Mouse (Mus musculus) forebrain, embryonic 16.5 days (tissue): ENCODE measurements around the gene Olfr1030. TPM values are rescaled to one million over a fixed set of nuclear protein-coding genes. Genes with fewer than 3 reads are reported as not detected.
"Not testable (repeated sequence)": the region's sequence is repeated elsewhere in the genome, so short reads cannot be mapped to it uniquely, and the experiment has no call there.

Source experiments
- ATAC-seq: fragments of 200-750 bp; cut with Nextera tagmentation; 2 replicates; pipeline ENCODE4 v1.8.0; 2017; ENCODE audit warnings: mild to moderate bottlenecking, moderate library complexity
- H3K27ac ChIP-seq: fragments of 300-500 bp; sonication (generic); 2 replicates; pipeline ENCODE4 v1.5.1; 2014; ENCODE audit warnings: low read length, control low read depth
- H3K27me3 ChIP-seq: fragments of 300-500 bp; sonication (generic); replicated peaks from 2 replicates; pipeline ENCODE4 v1.6.1; 2014; ENCODE audit warnings: low read length; ENCODE audit not compliant: control insufficient read depth, insufficient read depth
- H3K36me3 ChIP-seq: fragments of 300-500 bp; sonication (generic); 2 replicates; pipeline ENCODE4 v1.6.1; 2014; ENCODE audit not compliant: control insufficient read depth, insufficient read depth
- H3K4me1 ChIP-seq: fragments of 300-500 bp; sonication (generic); replicated peaks from 2 replicates; pipeline ENCODE4 v1.6.1; 2014; ENCODE audit warnings: low read length; ENCODE audit not compliant: control insufficient read depth, insufficient read depth
- H3K4me2 ChIP-seq: fragments of 300-500 bp; sonication (generic); 2 replicates; pipeline ENCODE4 v1.6.1; 2014; ENCODE audit warnings: mild to moderate bottlenecking, low read length, control low read depth
- H3K4me3 ChIP-seq: fragments of 300-500 bp; sonication (generic); replicated peaks from 2 replicates; pipeline ENCODE4 v1.5.1; 2014; ENCODE audit warnings: mild to moderate bottlenecking, low read length, control low read depth
- H3K9ac ChIP-seq: fragments of 300-500 bp; sonication (generic); replicated peaks from 2 replicates; pipeline ENCODE4 v1.6.1; 2014; ENCODE audit warnings: low read depth, low read length, control low read depth
- H3K9me3 ChIP-seq: fragments of 300-500 bp; sonication (generic); 2 replicates; pipeline ENCODE4 v1.6.1; 2016; ENCODE audit warnings: low read length; ENCODE audit not compliant: control insufficient read depth
- WGBS: fragments of 180-500 bp; shearing (Covaris S2); extraction: QIAGEN DNeasy Blood & Tissue Kit; methylation state at CpG from one replicate; pipeline ENCODE4 v1.1.7; 2014; 5-methylcytosine and 5-hydroxymethylcytosine counted together
- polyA plus RNA-seq: library from polyadenylated mRNA; unstranded; fragments of >200 nt; fragmentation: Nextera tagmentation; extraction: Ambion mirVana; gene quantifications from 2 replicates; pipeline ENCODE4 v1.2.1, GENCODE M21; 2015

Olfr1030 gene
- not detected in 2 replicates for polyA plus RNA-seq

GRCm38 (mm10) chr2:85978976-85979375, at the start of gene Olfr1030:
Gene Olfr1030 (plus strand): TSS chr2:85979276.
- H3K36me3 ChIP-seq: no peaks in the 10 kb centered on the region
- H3K9ac ChIP-seq: no peak within 1 kb of the TSS
- WGBS: 77% methylated on average over 1 of the region's 1 CpGs
- no peak within 1 kb of the TSS for H3K4me2 ChIP-seq
- H3K4me3 ChIP-seq: no peak within 1 kb of the TSS
- H3K27me3 ChIP-seq: no peaks in the 10 kb centered on the region
- no peaks in the 10 kb centered on the region for H3K4me1 ChIP-seq
- no peak for ATAC-seq
- no peak within 1 kb of the TSS for H3K27ac ChIP-seq
- H3K9me3 ChIP-seq: no peaks in the 10 kb centered on the region

- no peak within 1 kb of the TSS for H3K4me3 ChIP-seq
- 73% methylated on average over 1 of the region's 1 CpGs for WGBS
- ATAC-seq: no peak
Measured at GRCm38 (mm10) chr2:85950137-85950536, 28.9 kb upstream of the Olfr1030 start, which contains the start of gene Olfr1028. Gene Olfr1028 (plus strand): TSS chr2:85950437.

DNA sequence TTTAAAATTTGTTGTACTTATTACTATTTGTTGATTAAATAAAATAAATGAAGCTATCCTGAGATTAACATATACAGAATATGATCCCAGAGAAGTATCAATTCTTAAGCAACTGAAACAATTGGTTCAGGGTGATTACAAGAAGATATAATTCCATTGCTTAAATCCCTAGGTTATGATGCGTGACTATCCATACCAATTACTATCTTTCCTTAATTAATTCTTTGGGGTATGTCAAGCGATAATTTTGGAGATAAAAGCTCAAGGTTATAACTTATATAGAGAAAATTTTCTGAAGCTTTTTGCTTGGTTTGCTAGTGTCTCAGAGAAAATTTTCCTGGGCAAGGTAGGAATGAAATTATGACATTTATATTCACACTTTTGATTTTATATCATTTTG, 5.5 kb upstream of the Olfr1030 start, which contains the start of gene Olfr1029:
Gene Olfr1029 (plus strand): TSS at position 301 of the 400 bp plus-strand sequence.
- no peak within 1 kb of the TSS for H3K4me3 ChIP-seq
- no peaks in the 10 kb centered on the region for H3K4me1 ChIP-seq
- no peak within 1 kb of the TSS for H3K27ac ChIP-seq
- WGBS: 82% methylated on average over 2 of the region's 2 CpGs
- ATAC-seq: no peak
- H3K27me3 ChIP-seq: no peaks in the 10 kb centered on the region
- no peak within 1 kb of the TSS for H3K4me2 ChIP-seq
- H3K36me3 ChIP-seq: no peaks in the 10 kb centered on the region
- no peak within 1 kb of the TSS for H3K9ac ChIP-seq
- no peaks in the 10 kb centered on the region for H3K9me3 ChIP-seq

More at GRCm38 (mm10) chr2:85950137-85950536, 28.9 kb upstream of the Olfr1030 start, which contains the start of gene Olfr1028:
- Histone ChIP-seq H3K9ac (no peak within 1 kb of the TSS), H3K36me3 (no peaks in the 10 kb centered on the region), H3K4me1 (no peaks in the 10 kb centered on the region), H3K9me3 (no peaks in the 10 kb centered on the region), H3K27ac (no peak within 1 kb of the TSS), H3K4me2 (no peak within 1 kb of the TSS), H3K27me3 (no peaks in the 10 kb centered on the region)

GRCm38 (mm10) chr2:85990004-85990403, 10.9 kb downstream of the Olfr1030 start, which contains the start of gene Olfr1031:
Gene Olfr1031 (plus strand): TSS chr2:85990304.
- no peak within 1 kb of the TSS for H3K9ac ChIP-seq
- ATAC-seq: no peak
- H3K4me3 ChIP-seq: no peak within 1 kb of the TSS
- no peaks in the 10 kb centered on the region for H3K4me1 ChIP-seq
- WGBS: 62% methylated on average over 3 of the region's 3 CpGs
- H3K27me3 ChIP-seq: no peaks in the 10 kb centered on the region
- no peak within 1 kb of the TSS for H3K4me2 ChIP-seq
- H3K9me3 ChIP-seq: no peaks in the 10 kb centered on the region
- no peaks in the 10 kb centered on the region for H3K36me3 ChIP-seq
- no peak within 1 kb of the TSS for H3K27ac ChIP-seq

DNA sequence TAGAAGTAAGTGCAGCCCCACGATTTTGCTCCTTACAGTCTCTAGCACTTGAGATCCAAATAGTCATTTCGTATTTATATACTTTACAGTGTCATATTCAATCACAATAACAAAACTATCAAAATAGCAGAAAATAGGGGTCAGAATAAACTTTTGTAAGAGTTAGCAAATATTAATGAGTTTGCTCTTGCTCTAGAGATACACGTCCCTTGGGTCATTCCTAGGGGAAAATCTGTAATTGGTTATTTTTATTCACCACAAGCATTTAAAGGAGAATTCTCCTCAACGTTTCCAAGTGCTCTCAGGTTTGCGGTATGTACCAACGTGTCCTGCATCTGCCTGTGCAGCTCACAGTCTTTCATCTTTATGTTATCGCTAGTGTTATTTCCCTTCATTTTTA, 26.2 kb downstream of the Olfr1030 start, which contains the start of gene Olfr1032:
Gene Olfr1032 (plus strand): TSS at position 301 of the 400 bp plus-strand sequence.
- no peaks in the 10 kb centered on the region for H3K36me3 ChIP-seq
- no peak within 1 kb of the TSS for H3K4me2 ChIP-seq
- 85% methylated on average over 7 of the region's 7 CpGs for WGBS
- H3K4me3 ChIP-seq: no peak within 1 kb of the TSS
- no peak within 1 kb of the TSS for H3K9ac ChIP-seq
- H3K27ac ChIP-seq: no peak within 1 kb of the TSS
- H3K9me3 ChIP-seq: no peaks in the 10 kb centered on the region
- H3K4me1 ChIP-seq: no peaks in the 10 kb centered on the region
- H3K27me3 ChIP-seq: no peaks in the 10 kb centered on the region
- ATAC-seq: no peak

- WGBS: 4% methylated on average over 9 of the region's 11 CpGs
- Histone ChIP-seq H3K4me3 (peak within 1 kb of the TSS; percentile 32), H3K4me2 (peak within 1 kb of the TSS; percentile 48)
- ATAC-seq, H3K36me3 ChIP-seq, H3K4me1 ChIP-seq, H3K9ac ChIP-seq, H3K9me3 ChIP-seq, H3K27me3 ChIP-seq, H3K27ac ChIP-seq: not testable (repeated sequence)
Measured at GRCm38 (mm10) chr2:86020406-86020805, 41.3 kb downstream of the Olfr1030 start, which contains the start of gene Olfr1033. Gene Olfr1033 (plus strand): TSS chr2:86020633.

GRCm38 (mm10) chr2:86021518-86021917, 42.4 kb downstream of the Olfr1030 start:
- WGBS: 75% methylated on average over 3 of the region's 9 CpGs
- not testable (repeated sequence) for H3K27me3 ChIP-seq, H3K36me3 ChIP-seq, H3K4me1 ChIP-seq, ATAC-seq, H3K27ac ChIP-seq, H3K9ac ChIP-seq, H3K4me3 ChIP-seq, H3K4me2 ChIP-seq, H3K9me3 ChIP-seq

Other genes starting within 250 kb of the Olfr1030 start
- gene Olfr1012, start 216.5 kb upstream of the Olfr1030 start, polyA plus RNA-seq: not detected in 2 replicates
- not detected in 2 replicates for gene Olfr1013, start 212.2 kb upstream of the Olfr1030 start, polyA plus RNA-seq
- gene Olfr1014, start 206.6 kb upstream of the Olfr1030 start, polyA plus RNA-seq: not detected in 2 replicates
- not detected in 2 replicates for gene Olfr1015, start 197.3 kb upstream of the Olfr1030 start, polyA plus RNA-seq
- not detected in 2 replicates for gene Olfr1016, start 176.7 kb upstream of the Olfr1030 start, polyA plus RNA-seq
- not detected in 2 replicates for gene Olfr1018, start 160.8 kb upstream of the Olfr1030 start, polyA plus RNA-seq
- not detected in 2 replicates for gene Olfr1019, start 133.8 kb upstream of the Olfr1030 start, polyA plus RNA-seq
- not detected in 2 replicates for gene Olfr1020, start 132.2 kb upstream of the Olfr1030 start, polyA plus RNA-seq
- not detected in 2 replicates for gene Olfr1022, start 110.7 kb upstream of the Olfr1030 start, polyA plus RNA-seq
- not detected in 2 replicates for gene Olfr1023, start 93.6 kb upstream of the Olfr1030 start, polyA plus RNA-seq
- gene Olfr1024, start 74.2 kb upstream of the Olfr1030 start, polyA plus RNA-seq: not detected in 2 replicates
- not detected in 2 replicates for gene Olfr1025-ps1, start 64.1 kb upstream of the Olfr1030 start, polyA plus RNA-seq
- gene Olfr1026, start 57.7 kb upstream of the Olfr1030 start, polyA plus RNA-seq: not detected in 2 replicates
- gene Olfr1028, start 28.8 kb upstream of the Olfr1030 start, polyA plus RNA-seq: not detected in 2 replicates
- not detected in 2 replicates for gene Olfr1029, start 5.4 kb upstream of the Olfr1030 start, polyA plus RNA-seq
- gene Olfr1031, start 11.0 kb downstream of the Olfr1030 start, polyA plus RNA-seq: not detected in 2 replicates
- not detected in 2 replicates for gene Olfr1032, start 26.3 kb downstream of the Olfr1030 start, polyA plus RNA-seq
- gene Olfr1033, start 41.4 kb downstream of the Olfr1030 start, polyA plus RNA-seq: not detected in 2 replicates
- not detected in 2 replicates for gene Olfr1034, start 66.6 kb downstream of the Olfr1030 start, polyA plus RNA-seq
- not detected in 2 replicates for gene Olfr1036, start 94.7 kb downstream of the Olfr1030 start, polyA plus RNA-seq
- gene Olfr1037, start 108.1 kb downstream of the Olfr1030 start, polyA plus RNA-seq: not detected in 2 replicates
- gene Olfr1039, start 156.7 kb downstream of the Olfr1030 start, polyA plus RNA-seq: not detected in 2 replicates
- gene Olfr1040, start 167.5 kb downstream of the Olfr1030 start, polyA plus RNA-seq: not detected in 2 replicates
- not detected in 2 replicates for gene Olfr1042, start 182.6 kb downstream of the Olfr1030 start, polyA plus RNA-seq
- gene Olfr1043, start 188.2 kb downstream of the Olfr1030 start, polyA plus RNA-seq: not detected in 2 replicates
- gene Olfr1044, start 198.5 kb downstream of the Olfr1030 start, polyA plus RNA-seq: not detected in 2 replicates
- not detected in 2 replicates for gene Olfr52, start 206.4 kb downstream of the Olfr1030 start, polyA plus RNA-seq
- not detected in 2 replicates for gene Olfr1045, start 223.7 kb downstream of the Olfr1030 start, polyA plus RNA-seq
- not detected in 2 replicates for gene Olfr1046, start 240.0 kb downstream of the Olfr1030 start, polyA plus RNA-seq